Mouse (Mus musculus) liver, adult 2 months (tissue): ENCODE results near the gene Rph3al. TPM values are rescaled to one million over a fixed set of nuclear protein-coding genes. Genes with fewer than 3 reads are reported as not detected.

Experiments
- DNase-seq: peaks from one replicate; pipeline ENCODE4 v3.0.0-alpha.2; 2011; ENCODE audit warnings: low read depth, low spot score; ENCODE audit errors: extremely low read depth
- H3K27ac ChIP-seq: fragments of 200-500 bp; replicated peaks from 2 replicates; pipeline ENCODE4 v1.5.1; 2012; ENCODE audit warnings: low read depth, mild to moderate bottlenecking, control low read depth, inconsistent platforms, low read length; ENCODE audit not compliant: insufficient read depth
- H3K27me3 ChIP-seq: fragments of 200-500 bp; 2 replicates; pipeline ENCODE4 v1.6.1; 2012; ENCODE audit warnings: mild to moderate bottlenecking, moderate library complexity, low read length, inconsistent platforms; ENCODE audit not compliant: control insufficient read depth, insufficient read depth
- H3K36me3 ChIP-seq: fragments of 200-500 bp; 2 replicates; pipeline ENCODE4 v1.6.1; 2012; ENCODE audit warnings: low read length, inconsistent platforms; ENCODE audit not compliant: control insufficient read depth, insufficient read depth
- H3K4me1 ChIP-seq: fragments of 200-500 bp; 2 replicates; pipeline ENCODE4 v1.6.1; 2011; ENCODE audit warnings: low read length; ENCODE audit not compliant: control insufficient read depth, insufficient read depth
- H3K4me3 ChIP-seq: fragments of 200-500 bp; 2 replicates; pipeline ENCODE4 v1.5.1; 2011; ENCODE audit warnings: low read depth, mild to moderate bottlenecking, control low read depth, low read length, moderate library complexity; ENCODE audit not compliant: insufficient read depth
- H3K79me2 ChIP-seq: fragments of 200-500 bp; 2 replicates; pipeline ENCODE4 v1.6.1; 2012; ENCODE audit warnings: inconsistent platforms, mild to moderate bottlenecking, low read length, moderate library complexity; ENCODE audit not compliant: control insufficient read depth, insufficient read depth
- H3K9ac ChIP-seq: fragments of 200-500 bp; 2 replicates; pipeline ENCODE4 v1.6.1; 2012; ENCODE audit warnings: low read depth, mild to moderate bottlenecking, control low read depth, inconsistent platforms, low read length
- CTCF ChIP-seq: fragments of 200-500 bp; IDR thresholded peaks from 2 replicates; pipeline ENCODE4 v1.5.1; 2011; ENCODE audit warnings: low read depth, low read length, control low read depth
- POLR2A ChIP-seq: fragments of 200-500 bp; IDR thresholded peaks from 2 replicates; pipeline ENCODE4 v1.6.1; 2011; ENCODE audit warnings: low read length, control low read depth; ENCODE audit not compliant: insufficient read depth; ENCODE audit errors: extremely low read depth
- WGBS: fragments of 180-500 bp; shearing (Covaris S2); methylation state at CpG from one replicate; pipeline ENCODE4 v1.1.7; 2018; 5-methylcytosine and 5-hydroxymethylcytosine counted together
- polyA plus RNA-seq: library from polyadenylated mRNA; depleted of rRNA; stranded (reverse); fragments of >200 nt; gene quantifications from 2 replicates; pipeline ENCODE4 v1.2.3, GENCODE M21; 2012
- total RNA-seq: library from RNA; depleted of rRNA; stranded (reverse); fragments of >200 nt; gene quantifications from 2 replicates; pipeline ENCODE4 v1.2.3, GENCODE M21; 2014

Rph3al gene
- total and polyA plus RNA-seq, 2 experiments: 1.3 to 2.4 TPM

DNA sequence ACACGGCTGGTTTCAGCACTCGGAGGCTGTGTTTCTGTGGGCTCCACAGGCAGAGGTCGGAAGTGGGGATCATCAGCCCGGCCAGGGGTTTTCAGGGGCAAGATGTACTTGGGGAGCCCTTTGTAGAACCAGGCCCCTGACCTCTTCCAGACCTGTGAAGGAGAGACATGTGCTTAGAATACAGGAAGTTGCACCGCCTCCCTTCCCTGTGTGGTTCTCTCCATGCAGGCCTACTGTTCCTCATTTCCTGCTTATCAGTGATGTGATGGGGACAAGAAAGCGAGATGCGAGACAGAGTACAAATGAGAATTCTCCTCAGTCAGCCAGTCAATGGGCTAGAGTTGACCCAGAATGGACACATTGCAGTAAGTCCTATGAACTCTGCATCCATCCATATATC lies 83.9 kb downstream of the Rph3al start:
- H3K4me3 ChIP-seq: no peak overlapping the region
- no peak for DNase-seq
- no peaks in the 10 kb centered on the region for H3K79me2 ChIP-seq
- no peak overlapping the region for H3K9ac ChIP-seq
- no peaks in the 10 kb centered on the region for H3K36me3 ChIP-seq
- no peaks in the 10 kb centered on the region for H3K27me3 ChIP-seq
- WGBS: 90% methylated on average over 7 of the region's 7 CpGs
- no peak for TF ChIP-seq CTCF
- TF ChIP-seq POLR2A: no peak
- no peak overlapping the region for H3K27ac ChIP-seq
- no peaks in the 10 kb centered on the region for H3K4me1 ChIP-seq

DNA sequence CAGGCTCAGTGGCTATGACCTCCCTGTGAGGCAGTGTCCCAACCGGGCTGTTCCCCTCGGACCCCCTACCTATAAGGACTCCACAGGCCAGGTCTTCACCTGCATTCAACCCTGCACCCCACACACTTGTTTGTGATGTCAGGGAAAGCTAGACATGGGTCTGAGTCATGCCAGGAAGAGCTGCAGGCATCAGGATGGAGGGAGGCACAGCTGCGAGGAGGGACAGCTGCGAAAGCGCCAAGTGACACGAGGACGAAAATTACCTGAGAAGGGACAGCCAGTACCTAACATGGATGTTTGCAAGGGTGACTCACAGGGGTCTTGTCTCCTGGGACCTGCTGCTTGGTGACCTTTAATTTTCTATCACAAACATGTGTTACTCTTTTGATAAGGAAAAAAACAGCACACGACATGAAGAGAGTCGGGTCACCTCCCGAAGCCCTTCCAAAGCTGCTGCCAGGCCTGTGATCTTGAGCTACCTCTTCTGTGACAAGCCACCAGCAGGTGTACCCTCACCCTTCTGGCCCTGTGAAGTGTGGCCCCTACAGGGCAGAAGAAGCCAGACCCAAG lies 85.1 kb downstream of the Rph3al start:
- no peak overlapping the region for H3K9ac ChIP-seq
- H3K27ac ChIP-seq: no peak overlapping the region
- no peak overlapping the region for H3K4me3 ChIP-seq
- no peak for TF ChIP-seq CTCF
- no peak for TF ChIP-seq POLR2A
- no peaks in the 10 kb centered on the region for H3K79me2 ChIP-seq
- H3K36me3 ChIP-seq: no peaks in the 10 kb centered on the region
- DNase-seq: no peak
- no peaks in the 10 kb centered on the region for H3K4me1 ChIP-seq
- H3K27me3 ChIP-seq: no peaks in the 10 kb centered on the region
- 89% methylated on average over 10 of the region's 10 CpGs for WGBS

DNA sequence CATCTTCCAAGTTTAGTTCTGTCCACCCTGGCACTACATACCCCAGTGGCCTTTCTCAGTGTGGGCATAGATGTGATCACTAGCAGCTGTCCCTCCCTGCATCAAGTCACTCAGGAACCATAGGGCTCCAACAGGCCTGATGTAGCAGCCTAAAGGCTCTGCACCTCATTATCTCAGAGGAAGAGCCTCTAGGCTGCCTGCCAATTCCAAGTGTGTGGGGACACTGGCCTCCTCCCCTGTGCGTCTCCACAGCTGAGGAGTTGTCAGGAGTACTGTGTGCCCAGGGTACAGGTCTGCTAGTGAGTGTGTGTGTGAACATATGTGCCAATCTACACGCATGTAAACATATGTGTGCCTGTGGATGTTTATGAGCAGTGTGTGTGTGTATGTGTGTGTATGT lies 85.7 kb downstream of the Rph3al start:
- no peaks in the 10 kb centered on the region for H3K79me2 ChIP-seq
- no peaks in the 10 kb centered on the region for H3K27me3 ChIP-seq
- TF ChIP-seq POLR2A: no peak
- TF ChIP-seq CTCF: no peak
- H3K4me1 ChIP-seq: no peaks in the 10 kb centered on the region
- WGBS: 72% methylated on average over 2 of the region's 2 CpGs
- no peak overlapping the region for H3K9ac ChIP-seq
- H3K4me3 ChIP-seq: no peak overlapping the region
- no peaks in the 10 kb centered on the region for H3K36me3 ChIP-seq
- H3K27ac ChIP-seq: no peak overlapping the region
- no peak for DNase-seq

DNA sequence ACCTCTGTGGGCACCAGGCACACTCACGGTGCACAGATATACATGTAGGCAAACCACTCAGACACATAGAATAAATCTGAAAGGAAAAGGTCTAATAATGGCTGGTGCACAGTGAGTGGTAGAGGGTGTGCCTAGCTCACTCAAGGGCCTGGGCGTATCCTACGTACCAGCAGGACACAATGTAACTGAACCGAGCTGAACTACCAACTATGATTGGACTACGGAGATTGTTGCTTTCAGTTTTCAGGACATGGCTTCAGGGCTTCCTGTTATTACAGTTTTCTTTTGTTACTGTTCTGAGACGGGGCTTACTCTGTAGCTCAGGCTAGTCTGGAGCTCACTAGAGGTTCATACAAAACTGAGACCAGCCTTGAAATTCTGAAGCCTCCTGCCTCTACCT lies 88.7 kb downstream of the Rph3al start:
- Histone ChIP-seq H3K4me3 (no peak overlapping the region), H3K9ac (no peak overlapping the region), H3K27me3 (no peaks in the 10 kb centered on the region), H3K27ac (no peak overlapping the region), H3K36me3 (no peaks in the 10 kb centered on the region), H3K79me2 (no peaks in the 10 kb centered on the region), H3K4me1 (no peaks in the 10 kb centered on the region)
- 89% methylated on average over 6 of the region's 6 CpGs for WGBS
- DNase-seq: no peak
- TF ChIP-seq POLR2A: no peak
- no peak for TF ChIP-seq CTCF

DNA sequence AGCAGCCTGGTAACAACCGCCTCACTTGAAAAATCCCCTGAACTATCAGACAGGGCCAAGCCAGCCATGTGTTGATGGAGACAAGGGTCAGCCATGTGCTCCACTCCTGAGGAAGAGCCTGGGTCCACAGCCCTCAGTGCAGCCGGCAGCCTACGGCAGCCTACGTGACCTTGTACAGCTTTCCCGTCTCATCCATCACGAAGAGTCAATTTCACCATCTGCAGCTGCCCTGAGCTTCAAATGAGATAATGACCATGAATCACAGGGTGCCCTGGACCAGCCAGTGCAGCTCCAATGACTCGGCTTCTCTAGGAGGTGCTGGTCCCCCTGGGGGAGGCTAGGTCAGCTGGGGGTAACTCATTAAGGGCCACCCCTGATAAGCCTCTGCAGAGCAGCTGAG lies 91.6 kb downstream of the Rph3al start:
- H3K27ac ChIP-seq: no peak overlapping the region
- no peaks in the 10 kb centered on the region for H3K4me1 ChIP-seq
- no peak overlapping the region for H3K9ac ChIP-seq
- no peaks in the 10 kb centered on the region for H3K36me3 ChIP-seq
- no peak for TF ChIP-seq CTCF
- no peak for TF ChIP-seq POLR2A
- no peak overlapping the region for H3K4me3 ChIP-seq
- DNase-seq: no peak
- 95% methylated on average over 7 of the region's 7 CpGs for WGBS
- H3K27me3 ChIP-seq: no peaks in the 10 kb centered on the region
- H3K79me2 ChIP-seq: no peaks in the 10 kb centered on the region

DNA sequence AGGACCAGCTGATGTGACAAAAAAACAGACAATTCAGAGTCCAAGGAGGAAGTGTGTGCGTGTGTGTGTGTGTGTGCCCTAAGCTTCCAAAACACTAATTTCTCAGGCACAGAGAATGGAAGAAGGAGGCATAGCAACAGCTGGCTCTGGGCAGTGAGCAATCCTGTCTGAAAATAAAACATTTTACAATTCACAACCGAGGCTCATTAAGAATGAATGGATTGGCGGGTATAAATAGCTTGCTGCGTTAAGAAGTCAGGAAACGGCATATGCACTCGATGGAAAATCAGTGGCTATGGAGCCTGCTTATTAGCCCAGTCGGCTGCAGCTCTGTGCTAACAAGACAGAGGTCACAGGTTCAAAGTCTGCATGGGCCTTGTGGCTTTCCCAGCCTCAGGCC lies 92.6 kb downstream of the Rph3al start:
- H3K27me3 ChIP-seq: no peaks in the 10 kb centered on the region
- no peaks in the 10 kb centered on the region for H3K36me3 ChIP-seq
- no peaks in the 10 kb centered on the region for H3K4me1 ChIP-seq
- H3K4me3 ChIP-seq: no peak overlapping the region
- DNase-seq: no peak
- 47% methylated on average over 7 of the region's 7 CpGs for WGBS
- H3K27ac ChIP-seq: no peak overlapping the region
- TF ChIP-seq CTCF (no peak), POLR2A (no peak)
- no peaks in the 10 kb centered on the region for H3K79me2 ChIP-seq
- no peak overlapping the region for H3K9ac ChIP-seq
